Mouse (Mus musculus) right cerebral cortex, postnatal 14 days (tissue): ENCODE data around the gene Xrra1.

ENCODE experiments used
- DNase-seq: peaks from one replicate; pipeline ENCODE4 v3.0.0; 2022

Xrra1 gene

GRCm38 (mm10) chr7:99851618-99852017 lies 7.3 kb upstream of the Xrra1 start:
- DNase-seq = no peak

- DNase-seq = no peak
Measured at GRCm38 (mm10) chr7:99853350-99853749, 5.6 kb upstream of the Xrra1 start.

GRCm38 (mm10) chr7:99854311-99854710 lies 4.6 kb upstream of the Xrra1 start:
- DNase-seq = no peak

- DNase-seq = no peak
Measured at GRCm38 (mm10) chr7:99856266-99856861, 2.6 kb upstream of the Xrra1 start.

- DNase-seq = no peak
Measured at GRCm38 (mm10) chr7:99858175-99858812, 622 bp upstream of the Xrra1 start.

- no peak for DNase-seq
Measured at GRCm38 (mm10) chr7:99863362-99863761, 4.4 kb downstream of the Xrra1 start, which contains the start of gene Spcs2. Gene Spcs2 (minus strand): TSS chr7:99863462.

- DNase-seq = no peak
Measured at GRCm38 (mm10) chr7:99864241-99865028, 5.5 kb downstream of the Xrra1 start.

- no peak for DNase-seq
Measured at GRCm38 (mm10) chr7:99865219-99865618, 6.3 kb downstream of the Xrra1 start.

GRCm38 (mm10) chr7:99869296-99869695 lies 10.4 kb downstream of the Xrra1 start:
- no peak for DNase-seq

GRCm38 (mm10) chr7:99873965-99874364 lies 15.0 kb downstream of the Xrra1 start:
- no peak for DNase-seq

- DNase-seq = no peak
Measured at GRCm38 (mm10) chr7:99875891-99876290, 17.0 kb downstream of the Xrra1 start.

GRCm38 (mm10) chr7:99876345-99876744 lies 17.4 kb downstream of the Xrra1 start:
- DNase-seq = peak; percentile 93

GRCm38 (mm10) chr7:99878254-99878653 lies 19.3 kb downstream of the Xrra1 start:
- no peak for DNase-seq

- no peak for DNase-seq
Measured at GRCm38 (mm10) chr7:99887230-99887735, 28.4 kb downstream of the Xrra1 start.

GRCm38 (mm10) chr7:99887743-99888142 lies 28.8 kb downstream of the Xrra1 start:
- DNase-seq = no peak

GRCm38 (mm10) chr7:99889175-99889880 lies 30.4 kb downstream of the Xrra1 start:
- no peak for DNase-seq

- DNase-seq = no peak
Measured at GRCm38 (mm10) chr7:99890168-99890755, 31.3 kb downstream of the Xrra1 start.

- DNase-seq = no peak
Measured at GRCm38 (mm10) chr7:99891471-99891870, 32.6 kb downstream of the Xrra1 start.

GRCm38 (mm10) chr7:99892351-99892750 lies 33.4 kb downstream of the Xrra1 start:
- no peak for DNase-seq

GRCm38 (mm10) chr7:99893967-99894366 lies 35.1 kb downstream of the Xrra1 start:
- DNase-seq = no peak

- DNase-seq = no peak
Measured at GRCm38 (mm10) chr7:99894478-99894877, 35.6 kb downstream of the Xrra1 start.

- DNase-seq = no peak
Measured at GRCm38 (mm10) chr7:99896905-99897304, 38.0 kb downstream of the Xrra1 start.

- DNase-seq = no peak
Measured at GRCm38 (mm10) chr7:99902208-99902607, 43.3 kb downstream of the Xrra1 start.
